Mouse (Mus musculus) cortical plate, adult 2 months (tissue): ENCODE results near the gene Rora.

Source experiments
- CTCF ChIP-seq: fragments of 200-500 bp; IDR thresholded peaks from 2 replicates; pipeline ENCODE4 v1.5.1; 2011; ENCODE audit warnings: mild to moderate bottlenecking, control low read depth, low read length; ENCODE audit not compliant: insufficient read depth; ENCODE audit errors: extremely low read depth
- POLR2A ChIP-seq: fragments of 200-500 bp; IDR thresholded peaks from 2 replicates; pipeline ENCODE4 v1.6.1; 2011; ENCODE audit warnings: mild to moderate bottlenecking, low read length, control low read depth; ENCODE audit not compliant: insufficient read depth; ENCODE audit errors: extremely low read depth

DNA sequence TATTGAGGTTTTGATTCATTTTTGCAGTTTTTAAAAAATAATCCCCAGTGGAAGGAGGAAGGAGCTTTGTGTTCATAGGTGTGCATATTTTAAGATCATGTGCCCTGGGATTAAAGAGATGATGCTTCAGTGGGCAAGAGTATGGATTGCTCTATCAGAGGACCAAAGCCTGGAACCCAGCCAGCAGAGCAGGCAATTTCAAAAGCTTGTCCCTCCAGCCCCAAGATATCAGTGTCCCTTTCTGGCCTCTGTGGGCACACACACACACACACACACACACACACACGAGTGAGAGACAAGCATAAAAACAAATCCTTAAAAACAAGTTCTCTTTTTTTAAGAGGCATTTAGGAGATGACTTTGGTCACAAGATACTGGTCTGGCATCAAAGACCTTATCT is 727.0 kb downstream of the Rora start:
- TF ChIP-seq CTCF (no peak), POLR2A (no peak)
